Mouse (Mus musculus) brain, embryonic 14.5 days (tissue): ENCODE results near the gene Polr1c.

Experiments used
- CTCF ChIP-seq: fragments of 200-500 bp; IDR thresholded peaks from 2 replicates; pipeline ENCODE4 v1.5.1; 2012; ENCODE audit warnings: inconsistent platforms, mild to moderate bottlenecking, moderate library complexity, borderline replicate concordance; ENCODE audit not compliant: insufficient read depth, insufficient read length; ENCODE audit errors: extremely low read depth
- POLR2A ChIP-seq: fragments of 200-500 bp; IDR thresholded peaks from 2 replicates; pipeline ENCODE4 v1.6.1; 2012; ENCODE audit warnings: mild to moderate bottlenecking, inconsistent platforms, borderline replicate concordance; ENCODE audit not compliant: poor library complexity, insufficient read depth, insufficient read length, severe bottlenecking; ENCODE audit errors: extremely low read depth

DNA sequence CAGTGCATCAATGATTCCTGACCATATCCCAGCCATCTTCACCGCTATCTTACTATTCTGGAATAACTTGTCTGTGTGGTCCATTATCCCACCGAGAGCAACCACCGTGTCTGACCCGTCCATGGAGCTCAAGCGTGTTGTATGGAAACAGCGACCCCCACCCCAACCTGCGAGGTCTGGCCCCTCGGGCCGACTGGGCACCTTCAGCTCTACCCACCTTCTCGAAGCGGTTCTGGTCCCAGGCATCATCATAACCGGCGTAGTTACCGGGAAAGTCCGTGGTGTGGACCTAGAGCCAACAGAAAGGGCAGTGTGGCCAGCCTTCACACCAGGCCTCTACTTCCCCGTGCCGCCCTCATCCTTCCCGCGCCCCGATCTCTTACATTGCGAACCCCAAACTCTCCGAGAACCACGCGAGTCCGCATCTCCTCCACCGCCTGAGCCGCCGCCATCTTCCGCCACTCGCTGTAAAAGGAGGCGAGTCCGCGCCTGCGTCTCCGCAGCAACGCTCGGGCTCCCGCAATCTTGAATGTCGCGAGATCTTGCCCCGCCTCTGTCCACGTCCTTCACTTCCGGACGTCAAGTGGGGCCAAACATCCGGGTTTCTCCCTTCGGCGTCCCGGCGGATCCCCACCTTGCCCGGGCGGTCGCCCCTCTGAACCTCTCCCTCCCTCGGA lies at the start of gene Polr1c, which contains the start of gene Yipf3:
- TF ChIP-seq POLR2A, result peak; percentile 59; the same call in 1 of the 2 replicates
- TF ChIP-seq CTCF, result no peak
